Mouse (Mus musculus) midbrain, embryonic 14.5 days (tissue): ENCODE results near the gene Fndc5. TPM values are rescaled to one million over a fixed set of nuclear protein-coding genes. Genes with fewer than 3 reads are reported as not detected.

Experiments used
- ATAC-seq: fragments of 200-750 bp; cut with Nextera tagmentation; 2 replicates; pipeline ENCODE4 v1.8.0; 2017; ENCODE audit warnings: moderate number of reproducible peaks, moderate library complexity; ENCODE audit not compliant: low FRiP score, low TSS enrichment
- DNase-seq: peaks from one replicate; pipeline ENCODE4 v3.0.0-alpha.2; 2015
- H3K27ac ChIP-seq: fragments of 300-500 bp; sonication (generic); replicated peaks from 2 replicates; pipeline ENCODE4 v1.5.1; 2014; ENCODE audit warnings: mild to moderate bottlenecking, low read depth, low read length, moderate library complexity
- H3K27me3 ChIP-seq: fragments of 300-500 bp; sonication (generic); 2 replicates; pipeline ENCODE4 v1.6.1; 2014; ENCODE audit warnings: low read length, control low read depth, mixed read lengths; ENCODE audit not compliant: control insufficient read depth, insufficient read depth
- H3K36me3 ChIP-seq: fragments of 300-500 bp; sonication (generic); 2 replicates; pipeline ENCODE4 v1.6.1; 2014; ENCODE audit warnings: low read length, control low read depth; ENCODE audit not compliant: control insufficient read depth, insufficient read depth
- H3K4me1 ChIP-seq: fragments of 300-500 bp; sonication (generic); 2 replicates; pipeline ENCODE4 v1.6.1; 2014; ENCODE audit warnings: mild to moderate bottlenecking, antibody characterized with exemption, low read length, control low read depth; ENCODE audit not compliant: control insufficient read depth, insufficient read depth
- H3K4me2 ChIP-seq: fragments of 300-500 bp; sonication (generic); 2 replicates; pipeline ENCODE4 v1.6.1; 2014; ENCODE audit warnings: mild to moderate bottlenecking, low read length, moderate library complexity
- H3K4me3 ChIP-seq: fragments of 300-500 bp; sonication (generic); replicated peaks from 2 replicates; pipeline ENCODE4 v1.5.1; 2014; ENCODE audit warnings: low read depth, low read length
- H3K9ac ChIP-seq: fragments of 300-500 bp; sonication (generic); replicated peaks from 2 replicates; pipeline ENCODE4 v1.6.1; 2014; ENCODE audit warnings: mild to moderate bottlenecking, low read length, moderate library complexity
- H3K9me3 ChIP-seq: fragments of 300-500 bp; sonication (generic); 2 replicates; pipeline ENCODE4 v1.6.1; 2016; ENCODE audit warnings: low read length, control low read depth, mixed read lengths; ENCODE audit not compliant: control insufficient read depth
- WGBS: fragments of 180-500 bp; shearing (Covaris S2); extraction: QIAGEN DNeasy Blood & Tissue Kit; methylation state at CpG from one replicate; pipeline ENCODE4 v1.1.7; 2014; 5-methylcytosine and 5-hydroxymethylcytosine counted together
- polyA plus RNA-seq: library from polyadenylated mRNA; unstranded; fragments of >200 nt; fragmentation: Nextera tagmentation; extraction: Ambion mirVana; gene quantifications from 2 replicates; pipeline ENCODE4 v1.2.1, GENCODE M21; 2014

The Fndc5 gene
- polyA plus RNA-seq, 1 experiment from 2014 or later = 5.6 TPM

DNA sequence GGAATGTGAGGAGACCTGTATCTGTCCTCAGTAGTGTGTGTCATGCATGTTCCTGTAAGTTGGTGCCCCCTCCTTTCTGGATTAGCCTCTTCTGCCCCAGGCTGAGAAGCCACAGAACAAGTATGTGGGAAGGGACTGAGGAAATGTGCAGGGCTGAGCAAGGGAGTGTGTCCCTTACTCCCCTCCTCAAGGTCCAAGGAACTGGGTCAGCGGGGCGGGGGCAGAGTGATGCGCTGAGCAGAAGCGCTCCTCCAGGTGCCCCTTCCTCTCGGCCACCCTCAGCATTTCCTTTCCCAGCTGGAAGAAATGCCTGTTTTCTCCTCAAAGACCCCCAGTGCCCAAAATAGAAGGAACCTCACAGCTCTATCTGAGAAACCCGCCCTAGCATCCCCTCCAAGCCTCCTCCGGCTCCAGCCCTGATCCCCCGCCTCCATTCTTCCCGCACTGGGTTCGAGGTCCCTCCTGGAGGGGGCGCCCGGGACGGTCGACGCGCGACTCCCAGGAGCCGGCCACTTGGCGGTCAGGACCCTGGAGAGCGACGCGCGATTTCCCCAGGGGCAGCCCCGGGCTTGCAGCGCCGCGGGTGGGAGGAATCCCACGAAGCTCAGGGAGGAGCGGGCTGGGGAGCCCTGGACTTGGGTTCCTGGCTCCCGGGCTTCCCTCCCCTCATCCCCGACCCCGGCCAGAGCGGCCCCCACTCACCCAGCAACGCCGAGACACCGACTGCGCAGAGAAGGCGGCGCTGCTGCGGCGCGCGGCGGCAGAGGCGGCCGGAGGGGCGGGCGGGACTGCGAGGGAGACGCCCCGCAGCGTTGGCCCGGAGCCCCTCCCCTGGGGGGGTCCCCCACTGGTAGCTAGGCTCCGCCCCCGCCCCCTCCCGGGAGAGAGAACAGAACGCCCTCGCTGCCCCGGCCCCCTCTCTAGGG is 16.0 kb upstream of the Fndc5 start:
- H3K36me3 ChIP-seq = no peaks in the 10 kb centered on the region
- peaks cover 38% of the 10 kb centered on the region for H3K27me3 ChIP-seq
- peak overlapping the region; percentile 51 for H3K4me3 ChIP-seq
- H3K9ac ChIP-seq = peak overlapping the region; percentile 68
- peaks cover 34% of the 10 kb centered on the region for H3K4me1 ChIP-seq
- under 1% methylated on average over 58 of the region's 59 CpGs for WGBS
- H3K4me2 ChIP-seq = peak overlapping the region; percentile 90
- H3K27ac ChIP-seq = 0 out of 2 replicates have a peak overlapping the region, but pooled peaks have one; percentile 26
- ATAC-seq (peak; percentile 29), DNase-seq (peak; percentile 76)
- H3K9me3 ChIP-seq = no peaks in the 10 kb centered on the region

DNA sequence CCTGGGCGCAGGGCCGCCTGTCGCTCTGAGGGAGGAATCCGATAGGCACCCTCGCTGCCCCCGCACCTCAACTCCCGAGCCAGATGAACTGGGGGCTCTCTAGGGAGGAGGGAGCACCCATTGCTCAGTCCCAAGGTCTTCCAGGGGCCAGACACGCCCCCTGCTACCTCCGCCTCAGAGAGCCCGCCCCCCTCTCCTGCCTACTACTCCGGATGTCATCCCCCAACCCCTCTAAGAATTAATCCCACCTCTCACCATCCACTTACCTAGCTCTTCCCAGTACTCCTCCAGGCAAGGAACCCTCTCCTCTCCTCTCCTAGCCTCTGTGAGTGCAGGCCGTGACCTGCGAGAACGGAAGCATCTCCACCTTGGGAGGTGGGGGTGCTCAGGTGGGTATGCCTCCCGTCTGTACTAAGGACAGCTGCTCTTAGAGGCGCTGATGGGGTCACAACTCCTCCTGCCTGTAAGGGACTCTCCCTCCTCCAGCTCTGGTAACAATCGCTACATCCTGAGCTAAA is 15.2 kb upstream of the Fndc5 start, which contains the start of gene Hpca:
Hpca (minus strand) TSS at position 468 of the 518 bp plus-strand sequence.
- Histone ChIP-seq H3K9me3 (no peaks in the 10 kb centered on the region), H3K4me3 (peak within 1 kb of the TSS; percentile 51), H3K9ac (peak within 1 kb of the TSS; percentile 68), H3K27me3 (peaks cover 38% of the 10 kb centered on the region), H3K4me2 (peak within 1 kb of the TSS; percentile 90), H3K27ac (0 out of 2 replicates have a peak within 1 kb of the TSS, but pooled peaks have one; percentile 26), H3K36me3 (no peaks in the 10 kb centered on the region), H3K4me1 (peaks cover 34% of the 10 kb centered on the region)
- WGBS = 2% methylated on average over 16 of the region's 17 CpGs
- DNase-seq (peak; percentile 39), ATAC-seq (0 out of 2 replicates have a peak, but pooled peaks have one; percentile 10)

DNA sequence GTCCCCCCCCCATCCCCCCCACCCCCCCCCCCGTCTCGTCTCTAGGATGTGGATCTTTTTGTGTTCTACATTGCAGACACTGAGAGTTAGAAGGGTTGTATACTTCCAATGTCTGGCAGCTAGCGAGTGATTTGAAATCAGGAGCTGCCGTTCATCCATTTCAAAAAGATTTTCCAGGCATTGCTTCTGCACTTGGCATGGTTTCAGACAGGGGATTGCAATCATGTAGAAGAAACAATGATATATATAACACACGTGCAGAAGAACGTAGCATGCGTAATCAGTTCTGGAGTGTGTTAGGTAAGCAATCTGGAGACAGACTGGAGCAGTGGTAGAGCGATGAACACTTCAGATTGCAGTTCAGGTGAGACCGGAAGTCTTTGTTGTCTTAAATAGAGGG is 14.7 kb upstream of the Fndc5 start:
- ATAC-seq = no peak
- H3K4me2 ChIP-seq = no peak overlapping the region; the same call in 1 of the 2 replicates
- H3K9ac ChIP-seq = no peak overlapping the region
- H3K36me3 ChIP-seq = no peaks in the 10 kb centered on the region
- no peaks in the 10 kb centered on the region for H3K9me3 ChIP-seq
- no peak overlapping the region for H3K4me3 ChIP-seq
- DNase-seq = peak; percentile 30
- H3K27ac ChIP-seq = no peak overlapping the region
- H3K4me1 ChIP-seq = peaks cover 34% of the 10 kb centered on the region
- WGBS = 40% methylated on average over 9 of the region's 9 CpGs
- H3K27me3 ChIP-seq = peaks cover 38% of the 10 kb centered on the region

DNA sequence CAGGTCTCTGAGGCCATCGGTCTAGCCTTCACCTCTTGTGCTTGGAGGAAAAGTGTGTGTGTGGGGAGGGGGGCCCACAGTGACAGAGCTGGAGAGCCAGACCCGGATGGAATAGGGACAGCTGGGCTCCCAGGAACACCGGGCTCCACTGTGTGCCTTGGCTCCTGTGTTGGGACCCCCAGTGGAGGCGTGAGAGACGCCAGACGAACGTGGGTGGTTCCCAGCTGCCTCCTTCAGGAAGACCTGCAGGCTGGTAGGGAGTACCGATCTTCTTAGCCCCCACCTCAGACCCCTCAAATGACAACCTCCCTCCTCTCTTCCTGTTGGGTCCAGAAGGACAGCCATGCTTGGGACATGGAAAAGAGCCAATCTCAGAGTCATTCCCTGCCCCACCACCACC is 14.1 kb upstream of the Fndc5 start:
- Histone ChIP-seq H3K9me3 (no peaks in the 10 kb centered on the region), H3K27ac (no peak overlapping the region), H3K4me2 (no peak overlapping the region), H3K4me3 (no peak overlapping the region), H3K9ac (no peak overlapping the region), H3K4me1 (peaks cover 34% of the 10 kb centered on the region), H3K36me3 (no peaks in the 10 kb centered on the region), H3K27me3 (peaks cover 38% of the 10 kb centered on the region)
- DNase-seq = no peak
- ATAC-seq = no peak
- 40% methylated on average over 8 of the region's 8 CpGs for WGBS

DNA sequence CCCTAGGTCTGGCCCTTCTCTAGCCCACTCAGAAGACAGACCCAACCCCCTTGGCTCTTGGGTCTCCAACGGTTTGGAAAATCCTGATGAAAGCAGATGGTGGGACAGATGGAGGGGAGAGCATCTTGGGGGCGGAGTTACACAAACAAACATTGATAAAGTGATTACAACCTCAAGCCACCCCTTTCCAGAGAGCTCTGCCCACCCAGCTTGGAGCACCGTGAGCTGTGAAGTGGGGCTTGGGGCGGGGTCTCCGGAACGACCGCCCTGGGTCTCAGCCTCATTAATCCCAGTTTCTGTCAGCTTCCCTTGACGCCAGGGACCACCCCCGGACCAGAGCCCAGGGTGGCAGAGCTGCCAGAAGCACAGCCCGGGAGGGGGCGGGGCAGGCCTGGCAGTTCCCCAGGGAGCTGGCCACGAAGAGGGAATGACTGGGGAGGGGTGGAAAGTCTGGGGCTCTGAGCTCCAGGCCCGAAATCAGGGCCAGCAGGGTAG is 12.1 kb upstream of the Fndc5 start:
- Histone ChIP-seq H3K4me3 (0 out of 2 replicates have a peak overlapping the region, but pooled peaks have one; percentile 2), H3K27me3 (peaks cover 33% of the 10 kb centered on the region), H3K4me2 (peak overlapping the region; percentile 42), H3K4me1 (peaks cover 44% of the 10 kb centered on the region), H3K9me3 (no peaks in the 10 kb centered on the region), H3K36me3 (no peaks in the 10 kb centered on the region), H3K27ac (no peak overlapping the region), H3K9ac (0 out of 2 replicates have a peak overlapping the region, but pooled peaks have one; percentile 3)
- peak; percentile 59 for DNase-seq
- ATAC-seq = no peak
- WGBS = 5% methylated on average over 13 of the region's 13 CpGs

DNA sequence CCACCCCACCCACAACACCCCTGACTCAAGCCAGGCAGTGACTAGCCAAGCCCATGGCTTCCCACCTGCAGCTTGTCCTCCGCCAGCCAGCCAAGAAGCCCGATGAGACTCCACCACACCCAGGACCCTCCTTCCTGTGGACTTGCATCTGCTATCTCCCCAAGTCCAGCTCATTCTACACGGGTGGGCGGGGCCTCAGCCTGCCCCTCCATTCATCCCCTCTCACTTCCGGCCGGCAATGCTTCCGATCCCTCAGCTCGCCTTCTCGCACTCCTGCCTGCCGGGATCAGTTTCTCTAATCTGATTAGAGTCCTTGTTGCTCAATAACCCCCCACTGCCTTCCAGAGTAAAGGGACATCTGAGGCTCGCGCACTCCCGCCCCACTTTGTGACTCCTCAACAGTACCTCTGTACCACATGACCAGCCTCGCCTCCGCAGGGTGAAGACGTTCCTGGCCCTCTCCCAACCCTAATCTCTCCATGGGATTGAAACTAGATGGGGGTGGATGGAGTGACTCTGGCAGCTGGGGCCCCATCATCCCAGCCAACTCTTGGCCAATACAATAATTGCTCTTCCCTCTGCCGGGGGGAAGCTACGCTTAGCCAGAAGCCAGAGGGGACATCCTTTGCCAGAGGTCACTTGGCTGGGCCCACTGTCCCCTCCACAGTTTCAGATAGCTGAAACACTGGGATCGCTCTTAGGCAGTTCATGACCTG is 10.9 kb upstream of the Fndc5 start:
- H3K4me3 ChIP-seq = peak overlapping the region; percentile 16; the same call in 1 of the 2 replicates
- DNase-seq = no peak
- peaks cover 43% of the 10 kb centered on the region for H3K4me1 ChIP-seq
- no peak for ATAC-seq
- no peaks in the 10 kb centered on the region for H3K9me3 ChIP-seq
- peaks cover 22% of the 10 kb centered on the region for H3K27me3 ChIP-seq
- H3K4me2 ChIP-seq = peak overlapping the region; percentile 42
- no peak overlapping the region for H3K9ac ChIP-seq
- H3K36me3 ChIP-seq = no peaks in the 10 kb centered on the region
- no peak overlapping the region for H3K27ac ChIP-seq
- 9% methylated on average over 19 of the region's 19 CpGs for WGBS

DNA sequence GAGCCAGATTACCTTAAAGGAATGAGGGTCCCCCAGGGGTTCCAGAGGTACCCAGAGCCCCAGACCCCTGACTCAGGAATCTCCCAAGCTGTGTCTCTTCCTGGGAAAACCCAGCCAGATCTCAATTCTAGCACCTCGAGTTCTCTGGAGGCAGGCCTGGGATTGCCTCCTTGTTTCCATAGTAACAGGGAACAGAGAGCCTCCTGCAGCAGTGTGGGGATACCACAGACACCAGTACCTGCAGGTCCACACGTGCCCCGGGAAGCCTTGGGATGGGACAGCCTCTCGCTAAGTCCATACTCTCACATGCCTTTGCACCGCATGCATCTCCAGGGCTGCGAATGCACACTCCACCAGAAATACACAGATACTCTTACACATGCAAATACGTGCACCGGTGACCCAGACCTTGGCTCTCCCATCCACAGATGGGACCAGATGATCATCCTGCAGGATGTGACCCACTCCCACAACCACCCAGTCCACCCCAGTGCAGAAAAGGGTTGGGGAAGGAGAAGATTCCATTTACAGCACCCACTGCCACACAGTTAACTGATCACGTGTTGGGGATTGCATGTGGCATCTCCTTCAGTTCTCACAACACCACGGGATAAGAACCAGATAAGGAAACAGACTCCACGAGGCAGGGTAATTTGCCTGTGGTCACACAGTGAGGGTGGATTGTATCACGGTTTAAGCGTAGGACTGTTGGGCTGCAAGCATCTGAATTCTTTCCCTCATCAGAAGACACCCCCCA is 8.0 kb upstream of the Fndc5 start:
- no peaks in the 10 kb centered on the region for H3K9me3 ChIP-seq
- H3K4me3 ChIP-seq = no peak overlapping the region
- 0 out of 2 replicates have a peak overlapping the region, but pooled peaks have one; percentile 6 for H3K9ac ChIP-seq
- ATAC-seq (no peak), DNase-seq (peak; percentile 66)
- 0 out of 2 replicates have a peak, but pooled peaks cover under 1% of the 10 kb centered on the region for H3K27me3 ChIP-seq
- WGBS = 59% methylated on average over 13 of the region's 13 CpGs
- peaks cover 34% of the 10 kb centered on the region for H3K4me1 ChIP-seq
- no peak overlapping the region for H3K27ac ChIP-seq
- H3K36me3 ChIP-seq = no peaks in the 10 kb centered on the region
- H3K4me2 ChIP-seq = no peak overlapping the region

DNA sequence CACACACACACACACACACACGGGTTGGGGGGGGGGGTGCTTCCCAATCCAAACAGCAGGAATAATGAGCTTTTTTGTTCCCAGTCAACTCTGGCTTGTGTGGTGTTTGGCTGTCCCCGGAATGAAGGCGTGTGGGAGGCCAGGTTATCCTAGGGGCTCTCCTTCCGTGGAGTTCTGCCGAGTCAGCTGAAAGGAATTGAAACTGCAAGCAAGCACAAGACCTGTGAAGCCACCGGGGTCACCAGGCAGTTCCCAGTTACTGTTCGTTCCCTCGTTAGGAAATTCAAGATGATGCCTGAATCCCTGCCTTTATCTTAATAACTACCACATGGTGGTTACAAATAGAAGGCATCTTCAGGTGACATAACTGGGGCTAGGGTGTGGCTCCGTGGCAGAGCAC is 7.4 kb upstream of the Fndc5 start:
- no peak for ATAC-seq
- no peaks in the 10 kb centered on the region for H3K27me3 ChIP-seq
- no peak overlapping the region for H3K9ac ChIP-seq
- H3K9me3 ChIP-seq = no peaks in the 10 kb centered on the region
- H3K4me1 ChIP-seq = peaks cover 34% of the 10 kb centered on the region
- H3K27ac ChIP-seq = no peak overlapping the region
- no peak overlapping the region for H3K4me2 ChIP-seq
- no peaks in the 10 kb centered on the region for H3K36me3 ChIP-seq
- DNase-seq = no peak
- 56% methylated on average over 9 of the region's 9 CpGs for WGBS
- no peak overlapping the region for H3K4me3 ChIP-seq
